9 mouse cellular contexts compared by ENCODE assay signal in genomic region chr10:31608441-31609065, GRCm38 (mm10). TPM values are rescaled to one million over a fixed set of nuclear protein-coding genes. Genes with fewer than 3 reads are reported as not detected.
DNase-seq lines count a peak whose midpoint lies in the region; ATAC-seq and TF ChIP-seq lines count a peak whose summit lies in the region.
"Had no signal": no experiment of that assay in that cellular context is flagged by ENCODE, and none has a peak within 500 bp of the region (broad histone marks: within the 10 kb centered on the region; RNA-seq: fewer than 3 reads in every experiment).

No protein-coding gene starts in this region.

- peak; percentile 64 for ATAC-seq in midbrain, embryonic 12.5 days (ENCODE audit: low FRiP score, low read depth)

- 2% methylated on average over 34 of the region's 60 CpGs for WGBS in bone marrow, adult 2 months
- WGBS in limb, embryonic 10.5 days, result under 1% methylated on average over 56 of the region's 60 CpGs
- 1% methylated on average over 59 of the region's 60 CpGs for WGBS in midbrain, embryonic 12.5 days

- TF ChIP-seq POLR2A in bone marrow, adult 2 months (IDR thresholded peaks at IDR 0.05; ENCODE audit: borderline replicate concordance, control insufficient read depth, low read depth, low read length), result no peak
- no peak for TF ChIP-seq POLR2A in embryonic fibroblast, embryonic 13.5 days (IDR thresholded peaks at IDR 0.05; ENCODE audit: low read depth, low read length)

- no peak for TF ChIP-seq CTCF in bone marrow, adult 2 months (IDR thresholded peaks at IDR 0.05; ENCODE audit: control insufficient read depth, insufficient read depth, low read length)
- TF ChIP-seq CTCF in embryonic fibroblast, embryonic 13.5 days (IDR thresholded peaks at IDR 0.05; ENCODE audit: borderline replicate concordance, insufficient read depth, low read length), result no peak

- intact Hi-C loops in heart, postnatal 36 days (cut with DNase I), result no loop called here

- peak overlapping the region; percentile 96 for H3K9ac ChIP-seq in midbrain, embryonic 12.5 days (replicated peaks)

- DNase-seq in layer of hippocampus, postnatal 25 days (ENCODE audit: extremely low spot score in 1 of 2, low spot score in 1 of 2), result peak; percentile 14 to 19
- DNase-seq in layer of hippocampus, adult 11-12 months (ENCODE audit: low spot score), result no peak
- peak; percentile 27 to 37 for DNase-seq in heart, postnatal 36 days
- DNase-seq in limb, embryonic 10.5 days (ENCODE audit: low spot score), result peak; percentile 72
- peak; percentile 40 for DNase-seq in urinary bladder, adult 2 months (ENCODE audit: low spot score)

- H3K4me1 ChIP-seq in bone marrow, adult 2 months (ENCODE audit: control insufficient read depth, insufficient read depth, low read length), result no peaks in the 10 kb centered on the region; the same call in 1 of the 2 replicates
- peaks cover 7% of the 10 kb centered on the region; the same call in 1 of the 2 replicates for H3K4me1 ChIP-seq in embryonic fibroblast, embryonic 13.5 days (ENCODE audit: control insufficient read depth, insufficient read depth, low read length)
- peaks cover 29% of the 10 kb centered on the region for H3K4me1 ChIP-seq in limb, embryonic 10.5 days
- peaks cover 28% of the 10 kb centered on the region for H3K4me1 ChIP-seq in midbrain, embryonic 12.5 days

- peak overlapping the region; percentile 39; the same call in 1 of the 2 replicates for H3K27ac ChIP-seq in bone marrow, adult 2 months (ENCODE audit: control insufficient read depth, insufficient read depth, low read depth, low read length, poor library complexity)
- H3K27ac ChIP-seq in embryonic fibroblast, embryonic 13.5 days (ENCODE audit: insufficient read depth, low read length), result peak overlapping the region; percentile 78; the same call in 1 of the 2 replicates
- peak overlapping the region; percentile 97 for H3K27ac ChIP-seq in limb, embryonic 10.5 days
- H3K27ac ChIP-seq in midbrain, embryonic 12.5 days (replicated peaks), result peak overlapping the region; percentile 79

- no peaks in the 10 kb centered on the region for H3K36me3 ChIP-seq in limb, embryonic 10.5 days
- H3K36me3 ChIP-seq in midbrain, embryonic 12.5 days, result no peaks in the 10 kb centered on the region
- H3K36me3 ChIP-seq: G1E had no signal

- peak overlapping the region; percentile 82 for H3K4me2 ChIP-seq in midbrain, embryonic 12.5 days (replicated peaks)

- no peaks in the 10 kb centered on the region for H3K27me3 ChIP-seq in limb, embryonic 10.5 days (ENCODE audit: low read depth, poor library complexity, severe bottlenecking)
- peaks cover 5% of the 10 kb centered on the region; the same call in 1 of the 2 replicates for H3K27me3 ChIP-seq in midbrain, embryonic 12.5 days

- H3K9me3 ChIP-seq in limb, embryonic 10.5 days (replicated peaks), result no peaks in the 10 kb centered on the region
- H3K9me3 ChIP-seq in midbrain, embryonic 12.5 days, result no peaks in the 10 kb centered on the region

- H3K4me3 ChIP-seq in bone marrow, adult 2 months (replicated peaks; ENCODE audit: control insufficient read depth, low read depth, low read length), result peak overlapping the region; percentile 11
- peak overlapping the region; percentile 91 for H3K4me3 ChIP-seq in embryonic fibroblast, embryonic 13.5 days (ENCODE audit: insufficient read depth, low read length)
- peak overlapping the region; percentile 74 for H3K4me3 ChIP-seq in limb, embryonic 10.5 days
- H3K4me3 ChIP-seq in midbrain, embryonic 12.5 days, result peak overlapping the region; percentile 89

RNA-seq across cellular contexts. Expression of gene Rnf217, which starts 0.4 kb away (rescaled TPM):
- 1 to 10 TPM; 6.5 to 6.9 TPM for total RNA-seq in layer of hippocampus, postnatal 25 days (2021)
- polyA plus RNA-seq in bone marrow, adult 2 months (2011; ENCODE audit: insufficient read depth, insufficient read length, low replicate concordance, missing spikeins), result 0.50 TPM in 1 of 2 replicates, not detected in the other
- 6.9 and 7.2 TPM in 2 replicates for polyA plus RNA-seq in embryonic fibroblast, embryonic 13.5 days (2011; ENCODE audit: insufficient read length, low read depth, missing spikeins)
- total RNA-seq in heart, postnatal 36 days (2021), result 1 to 10 TPM; 4.0 to 5.0 TPM
- polyA plus RNA-seq in limb, embryonic 10.5 days (2016; fragmentation: Nextera tagmentation; extraction: Ambion mirVana), result 0.99 and 1.1 TPM in 2 replicates
- polyA plus RNA-seq in midbrain, embryonic 12.5 days (2016; fragmentation: Nextera tagmentation; extraction: Ambion mirVana), result 1.5 and 1.6 TPM in 2 replicates
- polyA plus RNA-seq in urinary bladder, adult 2 months (2012; rRNA removed), result 3.4 and 3.6 TPM in 2 replicates
- polyA plus RNA-seq: G1E had no signal

Comparison
In these comparisons a context has a peak if more than half of its experiments do, and no peak if none do; other contexts are left out.
1. H3K27ac ChIP-seq: peak in every context shown above with its lines; median percentile 97 in limb, embryonic 10.5 days; 79 in midbrain, embryonic 12.5 days; 78 in embryonic fibroblast, embryonic 13.5 days; 39 in bone marrow, adult 2 months.
2. H3K4me3 ChIP-seq: peak in every context shown above with its lines; median percentile 91 in embryonic fibroblast, embryonic 13.5 days; 89 in midbrain, embryonic 12.5 days; 74 in limb, embryonic 10.5 days; 11 in bone marrow, adult 2 months.